Mouse (Mus musculus) neural tube, embryonic 14.5 days (tissue): ENCODE measurements around the gene Srms. TPM values are rescaled to one million over a fixed set of nuclear protein-coding genes. Genes with fewer than 3 reads are reported as not detected.

Experiments used
- ATAC-seq: fragments of 200-750 bp; cut with Nextera tagmentation; 2 replicates; pipeline ENCODE4 v1.8.0; 2017; ENCODE audit warnings: low read depth, mild to moderate bottlenecking, moderate TSS enrichment, moderate library complexity
- H3K27ac ChIP-seq: fragments of 300-500 bp; sonication (generic); 2 replicates; pipeline ENCODE4 v1.5.1; 2014; ENCODE audit warnings: low read depth, mild to moderate bottlenecking, control low read depth, low read length, moderate library complexity, mixed read lengths
- H3K27me3 ChIP-seq: fragments of 300-500 bp; sonication (generic); 2 replicates; pipeline ENCODE4 v1.6.1; 2014; ENCODE audit warnings: low read length; ENCODE audit not compliant: control insufficient read depth, insufficient read depth
- H3K36me3 ChIP-seq: fragments of 300-500 bp; sonication (generic); 2 replicates; pipeline ENCODE4 v1.6.1; 2014; ENCODE audit warnings: low read length, mixed read lengths; ENCODE audit not compliant: control insufficient read depth, insufficient read depth
- H3K4me1 ChIP-seq: fragments of 300-500 bp; sonication (generic); 2 replicates; pipeline ENCODE4 v1.6.1; 2014; ENCODE audit warnings: low read length; ENCODE audit not compliant: control insufficient read depth, insufficient read depth
- H3K4me2 ChIP-seq: fragments of 300-500 bp; sonication (generic); 2 replicates; pipeline ENCODE4 v1.6.1; 2014; ENCODE audit warnings: mild to moderate bottlenecking, low read depth, low read length, control low read depth
- H3K4me3 ChIP-seq: fragments of 300-500 bp; sonication (generic); 2 replicates; pipeline ENCODE4 v1.5.1; 2014; ENCODE audit warnings: low read depth, low read length, control low read depth, mixed read lengths
- H3K9ac ChIP-seq: fragments of 300-500 bp; sonication (generic); replicated peaks from 2 replicates; pipeline ENCODE4 v1.6.1; 2014; ENCODE audit warnings: low read depth, mild to moderate bottlenecking, control low read depth, low read length, mixed read lengths
- H3K9me3 ChIP-seq: fragments of 300-500 bp; sonication (generic); 2 replicates; pipeline ENCODE4 v1.6.1; 2016; ENCODE audit warnings: low read length; ENCODE audit not compliant: control insufficient read depth
- WGBS: fragments of 180-500 bp; shearing (Covaris S2); extraction: QIAGEN DNeasy Blood & Tissue Kit; methylation state at CpG from one replicate; pipeline ENCODE4 v1.1.7; 2014; 5-methylcytosine and 5-hydroxymethylcytosine counted together
- polyA plus RNA-seq: library from polyadenylated mRNA; unstranded; fragments of >200 nt; fragmentation: Nextera tagmentation; extraction: Ambion mirVana; gene quantifications from 2 replicates; pipeline ENCODE4 v1.2.1, GENCODE M21; 2014

Gene Srms
- polyA plus RNA-seq, 1 experiment from 2014 or later: 0.15 TPM

- Histone ChIP-seq H3K9me3 (no peaks in the 10 kb centered on the region), H3K27me3 (no peaks in the 10 kb centered on the region), H3K9ac (no peak overlapping the region), H3K27ac (no peak overlapping the region), H3K4me3 (no peak overlapping the region), H3K36me3 (no peaks in the 10 kb centered on the region), H3K4me2 (no peak overlapping the region), H3K4me1 (no peaks in the 10 kb centered on the region)
- ATAC-seq: no peak
- 94% methylated on average over 9 of the region's 9 CpGs for WGBS
These were observed 26.3 kb upstream of the Srms start for GRCm38 (mm10) chr2:181239261-181239660.

GRCm38 (mm10) chr2:181238861-181239260 lies 25.9 kb upstream of the Srms start:
- no peak overlapping the region for H3K9ac ChIP-seq
- H3K36me3 ChIP-seq: no peaks in the 10 kb centered on the region
- H3K4me1 ChIP-seq: no peaks in the 10 kb centered on the region
- no peak overlapping the region for H3K4me3 ChIP-seq
- H3K27ac ChIP-seq: no peak overlapping the region
- no peaks in the 10 kb centered on the region for H3K9me3 ChIP-seq
- WGBS: 73% methylated on average over 2 of the region's 2 CpGs
- H3K27me3 ChIP-seq: no peaks in the 10 kb centered on the region
- no peak overlapping the region for H3K4me2 ChIP-seq
- ATAC-seq: no peak

GRCm38 (mm10) chr2:181238091-181238610 lies 25.2 kb upstream of the Srms start:
- no peaks in the 10 kb centered on the region for H3K27me3 ChIP-seq
- H3K4me3 ChIP-seq: no peak overlapping the region
- ATAC-seq: no peak
- WGBS: 77% methylated on average over 10 of the region's 10 CpGs
- H3K36me3 ChIP-seq: no peaks in the 10 kb centered on the region
- H3K27ac ChIP-seq: no peak overlapping the region
- no peak overlapping the region for H3K4me2 ChIP-seq
- H3K4me1 ChIP-seq: no peaks in the 10 kb centered on the region
- H3K9me3 ChIP-seq: no peaks in the 10 kb centered on the region
- no peak overlapping the region for H3K9ac ChIP-seq

- H3K4me1 ChIP-seq: no peaks in the 10 kb centered on the region
- no peak overlapping the region for H3K27ac ChIP-seq
- H3K9ac ChIP-seq: no peak overlapping the region
- no peak for ATAC-seq
- no peaks in the 10 kb centered on the region for H3K27me3 ChIP-seq
- H3K4me2 ChIP-seq: no peak overlapping the region
- no peak overlapping the region for H3K4me3 ChIP-seq
- WGBS: 93% methylated on average over 17 of the region's 17 CpGs
- no peaks in the 10 kb centered on the region for H3K36me3 ChIP-seq
- no peaks in the 10 kb centered on the region for H3K9me3 ChIP-seq
These were observed 24.4 kb upstream of the Srms start for GRCm38 (mm10) chr2:181237251-181238014.

GRCm38 (mm10) chr2:181235681-181236566 lies 22.9 kb upstream of the Srms start:
- Histone ChIP-seq H3K9me3 (no peaks in the 10 kb centered on the region), H3K4me1 (no peaks in the 10 kb centered on the region), H3K4me3 (no peak overlapping the region), H3K27ac (no peak overlapping the region), H3K27me3 (no peaks in the 10 kb centered on the region), H3K36me3 (no peaks in the 10 kb centered on the region), H3K4me2 (no peak overlapping the region), H3K9ac (no peak overlapping the region)
- 87% methylated on average over 23 of the region's 23 CpGs for WGBS
- no peak for ATAC-seq

- WGBS: 93% methylated on average over 11 of the region's 11 CpGs
- Histone ChIP-seq H3K27ac (no peak overlapping the region), H3K9ac (no peak overlapping the region), H3K27me3 (no peaks in the 10 kb centered on the region), H3K4me3 (no peak overlapping the region), H3K4me2 (no peak overlapping the region), H3K9me3 (no peaks in the 10 kb centered on the region), H3K4me1 (no peaks in the 10 kb centered on the region), H3K36me3 (no peaks in the 10 kb centered on the region)
- no peak for ATAC-seq
These were observed 21.7 kb upstream of the Srms start for GRCm38 (mm10) chr2:181234680-181235079.

GRCm38 (mm10) chr2:181233443-181233842 lies 20.5 kb upstream of the Srms start:
- Histone ChIP-seq H3K27me3 (no peaks in the 10 kb centered on the region), H3K9ac (no peak overlapping the region), H3K9me3 (no peaks in the 10 kb centered on the region), H3K4me2 (no peak overlapping the region), H3K4me3 (no peak overlapping the region), H3K36me3 (no peaks in the 10 kb centered on the region), H3K27ac (no peak overlapping the region), H3K4me1 (no peaks in the 10 kb centered on the region)
- ATAC-seq: no peak
- WGBS: 94% methylated on average over 15 of the region's 15 CpGs

- Histone ChIP-seq H3K4me2 (no peak overlapping the region), H3K27me3 (no peaks in the 10 kb centered on the region), H3K4me1 (no peaks in the 10 kb centered on the region), H3K9me3 (no peaks in the 10 kb centered on the region), H3K9ac (no peak overlapping the region), H3K4me3 (no peak overlapping the region), H3K36me3 (no peaks in the 10 kb centered on the region), H3K27ac (no peak overlapping the region)
- no peak for ATAC-seq
- WGBS: 69% methylated on average over 19 of the region's 20 CpGs
These were observed 18.2 kb upstream of the Srms start for GRCm38 (mm10) chr2:181231171-181231570.

GRCm38 (mm10) chr2:181228335-181228734 lies 15.3 kb upstream of the Srms start:
- no peak for ATAC-seq
- Histone ChIP-seq H3K4me3 (no peak overlapping the region), H3K9me3 (no peaks in the 10 kb centered on the region), H3K4me1 (no peaks in the 10 kb centered on the region), H3K4me2 (no peak overlapping the region), H3K9ac (no peak overlapping the region), H3K27me3 (no peaks in the 10 kb centered on the region), H3K27ac (no peak overlapping the region), H3K36me3 (no peaks in the 10 kb centered on the region)
- 81% methylated on average over 1 of the region's 1 CpGs for WGBS
